Mouse (Mus musculus) CH12.LX (cell line): ENCODE measurements at regions not wholly inside any gene's neighbourhood (a gene's known extent, or its start where the extent isn't known, plus 50 kb on each side); places are given as distances from the start of the nearest gene placed in this dataset.

Source experiments
- DNase-seq: peaks from one replicate; pipeline ENCODE4 v3.0.0-alpha.2; 2013; ENCODE audit errors: extremely low read depth
- H3K27ac ChIP-seq: 2 replicates; pipeline ENCODE4 v1.5.1; 2012; ENCODE audit warnings: low read depth, mild to moderate bottlenecking, control low read depth, moderate library complexity; ENCODE audit not compliant: insufficient read depth
- H3K27me3 ChIP-seq: replicated peaks from 2 replicates; pipeline ENCODE3; 2012; ENCODE audit warnings: inconsistent platforms
- H3K36me3 ChIP-seq, 2 experiments: replicated peaks in 1 of 2; 2 replicates each; pipeline versions ENCODE3 to v1.6.1; 2012; ENCODE audit warnings: inconsistent platforms in 1 of 2, low read length in 1 of 2, mild to moderate bottlenecking in 1 of 2, mixed read lengths in 1 of 2, moderate library complexity in 1 of 2; ENCODE audit not compliant: control insufficient read depth in 1 of 2, insufficient read depth in 1 of 2
- H3K4me1 ChIP-seq, 2 experiments: 2 replicates each; pipeline ENCODE4 v1.6.1; 2012; ENCODE audit warnings: inconsistent platforms in 1 of 2, moderate library complexity in 1 of 2; ENCODE audit not compliant: insufficient read depth in 2 of 2, control insufficient read depth in 1 of 2
- H3K4me2 ChIP-seq: 2 replicates; pipeline ENCODE4 v1.6.1; 2012; ENCODE audit warnings: low read depth, mild to moderate bottlenecking, control low read depth; ENCODE audit not compliant: poor library complexity, insufficient read depth, severe bottlenecking
- H3K4me3 ChIP-seq, 3 experiments: fragments of 150-350 bp in 1 of 3; sonication (generic) in 1 of 3; replicated peaks in 1 of 3; 2 replicates each; pipeline versions ENCODE3 to v1.5.1; 2011 to 2012; ENCODE audit warnings: low read depth in 2 of 3, low read length in 2 of 3, mild to moderate bottlenecking in 2 of 3, moderate library complexity in 2 of 3, control low read depth in 1 of 3, improper control_type of control experiment in 1 of 3, inconsistent platforms in 1 of 3, mixed read lengths in 1 of 3; ENCODE audit not compliant: poor library complexity in 1 of 3
- H3K79me2 ChIP-seq: replicated peaks from 2 replicates; pipeline ENCODE4 v1.6.1; 2012; ENCODE audit warnings: mild to moderate bottlenecking, moderate library complexity; ENCODE audit not compliant: control insufficient read depth, poor library complexity, insufficient read depth, severe bottlenecking; ENCODE audit errors: extremely low read depth
- H3K9ac ChIP-seq: 2 replicates; pipeline ENCODE4 v1.6.1; 2012; ENCODE audit warnings: low read depth, mild to moderate bottlenecking, control low read depth, moderate library complexity; ENCODE audit not compliant: insufficient read depth
- H3K9me3 ChIP-seq: replicated peaks from 2 replicates; pipeline ENCODE3; 2012; ENCODE audit warnings: low read length, inconsistent platforms, mixed read lengths
- CHD1 ChIP-seq: IDR thresholded peaks from 2 replicates; pipeline ENCODE4 v1.6.1; 2012; ENCODE audit warnings: low read depth, low read length, improper control_type of control experiment, inconsistent platforms
- CHD2 ChIP-seq: IDR thresholded peaks from 2 replicates; pipeline ENCODE4 v1.6.1; 2011; ENCODE audit warnings: low read length, improper control_type of control experiment
- CTCF ChIP-seq, 2 experiments: IDR thresholded peaks in 1 of 2; conservative IDR thresholded peaks in 1 of 2; 2 replicates each; pipeline ENCODE4 v1.5.1; 2011 to 2012; ENCODE audit warnings: low read depth in 2 of 2, low read length in 2 of 2, improper control_type of control experiment in 1 of 2, inconsistent platforms in 1 of 2, mild to moderate bottlenecking in 1 of 2, moderate library complexity in 1 of 2
- E2F4 ChIP-seq: IDR thresholded peaks from 2 replicates; pipeline ENCODE4 v1.6.1; 2011; ENCODE audit warnings: low read depth, low read length, improper control_type of control experiment; ENCODE audit not compliant: insufficient replicate concordance
- EP300 ChIP-seq: IDR thresholded peaks from 2 replicates; pipeline ENCODE4 v1.6.1; 2011; ENCODE audit warnings: low read length, improper control_type of control experiment
- ETS1 ChIP-seq: conservative IDR thresholded peaks from 2 replicates; pipeline ENCODE4 v1.6.1; 2012; ENCODE audit warnings: low read depth, mild to moderate bottlenecking, inconsistent platforms, low read length, improper control_type of control experiment, moderate library complexity
- GABPA ChIP-seq: IDR thresholded peaks from 2 replicates; pipeline ENCODE4 v1.6.1; 2012; ENCODE audit warnings: low read depth, low read length, improper control_type of control experiment, inconsistent platforms; ENCODE audit not compliant: insufficient replicate concordance
- IRF4 ChIP-seq: IDR thresholded peaks from 2 replicates; pipeline ENCODE4 v1.6.1; 2014; ENCODE audit warnings: low read depth, mild to moderate bottlenecking, inconsistent platforms, low read length, improper control_type of control experiment
- JUN ChIP-seq: IDR thresholded peaks from 2 replicates; pipeline ENCODE4 v1.6.1; 2011; ENCODE audit warnings: low read depth, mild to moderate bottlenecking, low read length, improper control_type of control experiment, moderate library complexity; ENCODE audit not compliant: insufficient read depth
- JUND ChIP-seq: conservative IDR thresholded peaks from 2 replicates; pipeline ENCODE4 v1.6.1; 2011; ENCODE audit warnings: low read depth, low read length, improper control_type of control experiment
- KAT2A ChIP-seq: IDR thresholded peaks from 2 replicates; pipeline ENCODE4 v1.6.1; 2012; ENCODE audit warnings: low read length, improper control_type of control experiment, inconsistent platforms; ENCODE audit not compliant: insufficient replicate concordance
- MAFK ChIP-seq: IDR thresholded peaks from 2 replicates; pipeline ENCODE4 v1.6.1; 2011; ENCODE audit warnings: low read length, improper control_type of control experiment; ENCODE audit not compliant: insufficient replicate concordance
- MAZ ChIP-seq: IDR thresholded peaks from 2 replicates; pipeline ENCODE4 v1.6.1; 2012; ENCODE audit warnings: low read depth, mild to moderate bottlenecking, inconsistent platforms, low read length, improper control_type of control experiment, moderate library complexity
- MEF2A ChIP-seq: IDR thresholded peaks from 2 replicates; pipeline ENCODE4 v1.6.1; 2014; ENCODE audit warnings: low read depth, mild to moderate bottlenecking, inconsistent platforms, low read length, improper control_type of control experiment, borderline replicate concordance
- NELFE ChIP-seq: IDR thresholded peaks from 2 replicates; pipeline ENCODE4 v1.6.1; 2011; ENCODE audit warnings: low read depth, low read length, improper control_type of control experiment
- NRF1 ChIP-seq: IDR thresholded peaks from 2 replicates; pipeline ENCODE4 v1.6.1; 2014; ENCODE audit warnings: low read depth, mild to moderate bottlenecking, inconsistent platforms, low read length, improper control_type of control experiment, moderate library complexity
- POLR2AphosphoS2 ChIP-seq: IDR thresholded peaks from 2 replicates; pipeline ENCODE4 v1.6.1; 2011; ENCODE audit warnings: low read depth, low read length, improper control_type of control experiment
- RCOR1 ChIP-seq: conservative IDR thresholded peaks from 2 replicates; pipeline ENCODE4 v1.6.1; 2012; ENCODE audit warnings: low read depth, mild to moderate bottlenecking, inconsistent platforms, low read length, improper control_type of control experiment
- TBP ChIP-seq: conservative IDR thresholded peaks from 2 replicates; pipeline ENCODE4 v1.6.1; 2011; ENCODE audit warnings: low read depth, low read length, improper control_type of control experiment
- TCF12 ChIP-seq: IDR thresholded peaks from 2 replicates; pipeline ENCODE4 v1.6.1; 2014; ENCODE audit warnings: low read depth, mild to moderate bottlenecking, inconsistent platforms, low read length, improper control_type of control experiment
- UBTF ChIP-seq: IDR thresholded peaks from 2 replicates; pipeline ENCODE4 v1.6.1; 2012; ENCODE audit warnings: low read depth, mild to moderate bottlenecking, inconsistent platforms, low read length, improper control_type of control experiment, moderate library complexity
- USF2 ChIP-seq: conservative IDR thresholded peaks from 2 replicates; pipeline ENCODE4 v1.6.1; 2011; ENCODE audit warnings: low read depth, low read length, improper control_type of control experiment
- ZC3H11A ChIP-seq: IDR thresholded peaks from 2 replicates; pipeline ENCODE4 v1.6.1; 2012; ENCODE audit warnings: low read depth, mild to moderate bottlenecking, inconsistent platforms, low read length, improper control_type of control experiment
- ZKSCAN1 ChIP-seq: IDR thresholded peaks from 2 replicates; pipeline ENCODE4 v1.6.1; 2012; ENCODE audit warnings: low read depth, inconsistent platforms, low read length, improper control_type of control experiment, borderline replicate concordance
- ZMIZ1 ChIP-seq: IDR thresholded peaks from 2 replicates; pipeline ENCODE4 v1.6.1; 2012; ENCODE audit warnings: low read depth, mild to moderate bottlenecking, inconsistent platforms, low read length, improper control_type of control experiment
- ZNF384 ChIP-seq: IDR thresholded peaks from 2 replicates; pipeline ENCODE4 v1.6.1; 2012; ENCODE audit warnings: low read depth, low read length, improper control_type of control experiment, inconsistent platforms
- dilution Hi-C: fragments of 300-500 bp; cut with MboI; formaldehyde crosslinking; loops from 2 replicates; pipeline ENCODE4 v1.14.3; 2020; ENCODE audit warnings: low sequenced_read_pairs; ENCODE audit not compliant: extremely low pct_unique_long_range_greater_than_20kb, extremely low pct_ligation_motif_present
- in situ Hi-C: fragments of 300-500 bp; cut with MboI; formaldehyde crosslinking; loops from 3 replicates; pipeline ENCODE4 v1.14.3; 2019; ENCODE audit warnings: low sequenced_read_pairs, low pct_ligation_motif_present, low pct_unique_long_range_greater_than_20kb, mixed read lengths

GRCm38 (mm10) chr14:68918526-68919045, 375.5 kb downstream of the Synb start:
- DNase-seq = peak; percentile 88
- H3K79me2 ChIP-seq = no peaks in the 10 kb centered on the region
- H3K4me2 ChIP-seq = no peak overlapping the region
- H3K9ac ChIP-seq = no peak overlapping the region
- no peak overlapping the region for H3K27ac ChIP-seq
- peaks cover 0 to 69% of the 10 kb centered on the region in 2 experiments; a peak in 3 of 4 replicates for H3K4me1 ChIP-seq
- no peaks in the 10 kb centered on the region for H3K9me3 ChIP-seq
- H3K4me3 ChIP-seq = no peak overlapping the region
- no peaks in the 10 kb centered on the region for H3K36me3 ChIP-seq
- dilution Hi-C loops = no loop called here
- in situ Hi-C loops = no loop called here
- H3K27me3 ChIP-seq = no peaks in the 10 kb centered on the region
- TF ChIP-seq MEF2A (no peak), IRF4 (peak; percentile 73), ETS1 (peak; percentile 37; the same call in 1 of the 2 replicates), JUND (no peak), JUN (no peak), CHD2 (no peak; the same call in 1 of the 2 replicates), CTCF (conservative IDR thresholded peaks at IDR 0.05 in 1 of 2, IDR thresholded peaks at IDR 0.05 in 1 of 2; ENCODE audit: low read depth in 2 of 2, low read length in 2 of 2) (no peak), EP300 (peak; percentile 91), CHD1 (no peak), MAZ (no peak), NELFE (no peak), KAT2A (no peak), ZC3H11A (no peak), ZMIZ1 (no peak), POLR2AphosphoS2 (no peak), MAFK (no peak), NRF1 (no peak), ZNF384 (peak; percentile 49; the same call in 1 of the 2 replicates), USF2 (no peak), TBP (no peak), E2F4 (no peak), TCF12 (peak; percentile 71), RCOR1 (no peak), ZKSCAN1 (no peak), GABPA (no peak), UBTF (no peak)
